Mouse (Mus musculus) c-Kit-negative CD71-positive TER-119-positive erythroid progenitor cells, embryonic 14.5 days (primary cell): Measurements from ENCODE around the gene Lifr.

Source experiments
- DNase-seq: peaks from one replicate; pipeline ENCODE4 v3.0.0-alpha.2; 2013; ENCODE audit warnings: low read depth, low spot score

Gene Lifr

DNA sequence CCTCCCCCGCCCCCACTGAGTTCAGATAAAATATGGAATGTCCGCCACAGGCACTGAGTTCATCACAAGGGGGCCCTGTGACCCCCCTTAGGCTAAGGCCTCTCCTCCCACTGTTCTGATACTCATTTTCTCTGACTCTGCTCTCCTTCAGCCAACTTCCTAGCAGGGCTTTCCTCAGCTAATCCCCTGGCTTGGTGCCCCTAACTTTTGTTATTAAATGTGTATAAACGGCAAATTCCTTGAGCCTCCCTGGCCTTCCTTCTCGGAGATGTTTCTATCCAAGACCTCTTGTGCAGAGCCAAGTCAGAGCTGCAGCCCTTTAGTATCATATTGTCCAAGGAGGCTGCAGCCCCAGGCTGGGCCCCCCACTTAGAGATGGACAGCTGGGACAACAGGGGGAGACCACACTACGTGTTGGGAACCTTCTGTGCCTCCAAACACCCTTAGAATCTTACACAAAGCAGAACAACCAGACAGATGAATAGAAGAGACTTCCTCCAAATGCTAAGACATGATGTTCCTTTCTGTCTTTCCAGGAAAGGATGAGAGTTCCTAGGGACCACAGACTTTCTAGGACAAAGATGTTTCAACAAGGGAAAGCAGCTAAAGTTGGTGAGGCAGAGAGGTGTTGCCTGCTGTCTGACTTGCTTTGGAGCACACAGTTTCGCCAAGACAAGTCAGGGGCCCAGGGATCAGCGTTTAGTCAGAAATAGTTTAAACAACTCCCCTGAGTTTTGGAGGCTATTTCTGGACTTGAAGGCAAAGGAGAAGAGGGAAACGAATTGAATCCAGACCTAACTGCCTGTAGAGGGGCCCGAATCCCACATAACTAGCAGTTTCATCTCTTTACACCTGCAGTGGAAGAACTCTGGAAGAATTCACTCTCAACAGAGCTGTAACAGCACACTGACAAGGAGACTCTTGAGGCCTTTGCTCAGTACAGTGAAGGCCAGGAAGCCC is 111.3 kb downstream of the Lifr start:
- no peak for DNase-seq

DNA sequence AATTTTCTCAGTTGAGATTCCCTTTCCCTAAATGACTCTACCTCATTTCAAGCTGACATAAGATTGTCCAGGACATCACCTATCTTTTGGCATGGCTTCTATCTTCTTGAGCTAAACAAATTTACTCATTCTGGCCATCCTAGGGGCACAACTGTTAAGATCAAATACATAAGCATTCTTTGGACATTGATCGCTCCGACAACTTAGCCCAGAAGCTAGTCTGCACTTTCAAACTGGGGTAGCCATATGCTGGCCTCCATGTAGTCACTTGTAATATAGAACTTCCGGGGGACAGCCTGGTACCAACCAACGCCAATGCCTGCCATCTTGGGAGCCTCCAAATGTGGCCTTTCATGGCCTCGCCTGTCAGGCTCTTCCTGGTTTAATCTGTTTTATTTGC is 112.6 kb downstream of the Lifr start:
- DNase-seq = no peak

DNA sequence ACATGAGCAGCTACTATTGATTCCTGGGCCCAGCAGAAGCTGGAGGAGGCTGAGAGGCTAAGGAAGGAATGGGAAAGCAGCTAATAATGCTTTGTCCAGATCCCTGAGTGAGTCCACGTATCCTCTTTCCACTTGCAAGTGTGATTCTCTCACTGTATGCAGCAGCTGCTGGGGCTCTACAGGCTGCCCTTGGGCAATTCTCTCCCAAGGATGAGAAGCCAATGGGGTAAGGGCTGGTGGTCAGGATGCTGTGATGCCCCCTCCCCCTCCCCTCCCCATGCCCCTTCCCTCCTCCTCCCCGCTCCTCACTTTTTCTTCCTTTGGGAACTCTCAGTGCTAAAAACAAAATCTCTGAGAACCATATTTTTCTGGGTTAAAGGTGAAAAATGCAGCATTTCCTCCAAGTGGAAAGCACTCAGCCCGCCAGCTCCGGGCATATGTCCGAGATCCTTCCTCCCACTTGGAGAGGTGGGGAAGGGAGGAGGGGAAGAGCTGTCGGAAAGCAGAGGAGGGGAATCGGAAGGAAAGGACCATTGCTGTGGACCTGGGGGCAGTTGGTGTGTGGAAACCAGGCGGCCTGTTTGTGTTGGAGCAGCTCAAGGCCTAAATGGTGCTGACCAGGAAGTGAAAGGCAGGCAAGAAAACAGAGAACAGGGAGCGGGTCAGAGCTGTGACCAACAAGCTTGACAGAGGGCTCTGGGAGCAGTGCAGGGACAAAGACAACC is 113.4 kb downstream of the Lifr start:
- no peak for DNase-seq

DNA sequence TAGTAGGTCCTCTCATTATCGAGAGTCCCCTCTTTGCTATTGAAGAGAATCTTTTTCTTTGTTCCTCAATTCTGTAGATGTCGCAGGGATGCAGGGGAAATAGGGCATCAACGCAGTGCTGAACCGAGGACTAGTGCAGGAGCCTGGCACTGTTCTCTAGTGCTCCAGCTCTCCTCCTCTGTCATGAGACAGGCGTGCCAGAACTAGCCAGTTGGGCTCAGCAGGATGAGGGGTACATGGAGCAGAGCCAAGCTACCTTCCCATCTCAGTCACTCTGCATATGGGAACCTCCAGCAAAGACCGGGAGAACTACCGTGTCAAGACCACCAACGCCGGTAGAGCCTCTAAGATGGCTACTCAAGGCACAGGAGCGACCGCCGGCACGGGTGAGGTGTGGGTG is 114.5 kb downstream of the Lifr start:
- no peak for DNase-seq

DNA sequence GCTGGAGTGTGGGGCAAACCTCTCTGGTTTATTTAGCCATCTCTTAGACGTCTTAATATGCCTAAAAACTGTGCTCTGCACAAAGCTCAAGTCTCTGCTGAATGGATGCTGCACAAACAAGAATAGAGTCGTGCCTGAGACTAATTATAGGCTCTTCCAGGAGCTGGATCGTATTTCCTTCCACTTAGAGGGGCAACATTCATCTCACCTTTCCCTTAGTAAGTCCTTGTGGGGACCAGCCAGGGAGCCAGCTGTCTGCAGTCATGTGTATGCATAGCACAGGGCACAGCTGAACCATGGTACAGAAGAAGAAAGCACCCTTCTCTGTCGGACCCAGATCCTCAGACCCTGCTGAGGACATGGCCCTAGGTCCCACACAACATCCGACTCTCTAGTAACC is 115.7 kb downstream of the Lifr start:
- no peak for DNase-seq

DNA sequence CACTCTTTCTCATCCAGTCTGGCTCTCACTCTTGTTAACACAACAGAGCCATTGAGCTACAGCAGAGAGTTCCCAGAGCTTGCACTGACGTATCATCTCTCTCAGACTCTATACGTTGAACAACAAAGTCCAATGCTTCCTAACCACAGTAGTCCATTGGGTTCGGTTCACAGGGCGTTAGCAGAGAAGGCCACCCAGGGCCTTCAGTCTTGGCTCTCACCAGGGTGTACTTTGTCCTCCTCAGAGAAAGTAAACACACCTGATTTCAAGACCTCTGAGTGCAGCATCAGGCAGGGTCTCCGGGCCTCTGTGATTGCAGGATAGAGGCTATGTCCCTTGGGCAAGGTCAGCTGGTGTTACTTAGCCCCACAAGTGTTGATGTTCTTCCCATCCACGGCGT is 116.9 kb downstream of the Lifr start:
- no peak for DNase-seq

DNA sequence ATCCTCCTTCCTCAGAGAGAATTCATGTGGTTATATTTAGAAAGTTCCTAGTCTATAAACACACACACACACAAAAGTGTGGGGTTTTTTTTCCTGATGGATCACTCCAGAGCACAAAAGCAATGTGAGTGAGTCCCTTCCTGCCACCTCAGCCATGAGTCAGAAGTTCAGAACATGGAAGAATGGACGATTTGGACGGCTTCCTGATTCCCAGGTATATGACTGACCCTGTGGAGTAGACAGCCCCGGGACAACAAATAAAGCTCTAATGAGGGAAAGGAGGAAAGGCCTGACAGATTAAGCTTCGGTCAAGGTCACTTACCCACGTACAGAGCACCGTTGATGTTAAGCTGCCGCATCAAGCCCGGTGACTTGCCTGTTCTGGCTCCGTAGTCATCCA is 117.8 kb downstream of the Lifr start:
- DNase-seq = no peak

DNA sequence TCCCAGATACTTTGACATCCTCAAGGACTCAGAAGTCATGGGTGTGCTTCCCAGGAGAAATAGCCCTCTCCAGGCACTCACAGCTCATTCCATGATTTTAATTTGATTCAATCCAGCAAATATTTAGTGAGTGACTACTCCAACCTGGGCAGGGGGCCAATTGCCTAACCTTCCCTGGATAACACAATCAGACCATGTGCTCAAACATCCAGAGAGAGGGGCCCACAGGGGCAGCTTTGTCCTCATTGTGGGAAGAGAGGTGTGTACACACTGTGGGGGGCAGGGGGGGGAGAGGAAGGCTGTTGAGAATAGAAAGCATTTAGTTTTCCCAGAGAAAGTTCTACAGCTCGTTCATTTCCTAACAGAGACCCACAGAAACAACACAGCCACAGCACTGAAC is 123.3 kb downstream of the Lifr start:
- no peak for DNase-seq

DNA sequence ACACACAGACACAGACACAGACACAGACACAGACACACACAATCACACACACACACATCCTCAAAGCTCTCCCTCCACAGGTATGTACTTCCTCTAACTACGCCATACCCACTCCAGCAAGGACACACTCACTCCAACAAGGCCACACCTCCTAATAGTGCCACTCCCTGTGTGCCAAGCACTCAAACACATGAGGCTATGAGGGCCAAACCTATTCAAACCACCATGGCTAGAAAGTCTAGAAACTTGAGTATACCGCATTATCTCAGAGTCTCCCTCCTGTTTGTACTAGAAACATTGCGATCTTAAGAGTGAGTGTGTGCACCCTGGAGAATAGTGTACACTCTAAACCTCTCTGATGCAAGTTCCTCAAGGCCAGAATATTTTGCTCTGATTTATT is 125.4 kb downstream of the Lifr start:
- DNase-seq = no peak

DNA sequence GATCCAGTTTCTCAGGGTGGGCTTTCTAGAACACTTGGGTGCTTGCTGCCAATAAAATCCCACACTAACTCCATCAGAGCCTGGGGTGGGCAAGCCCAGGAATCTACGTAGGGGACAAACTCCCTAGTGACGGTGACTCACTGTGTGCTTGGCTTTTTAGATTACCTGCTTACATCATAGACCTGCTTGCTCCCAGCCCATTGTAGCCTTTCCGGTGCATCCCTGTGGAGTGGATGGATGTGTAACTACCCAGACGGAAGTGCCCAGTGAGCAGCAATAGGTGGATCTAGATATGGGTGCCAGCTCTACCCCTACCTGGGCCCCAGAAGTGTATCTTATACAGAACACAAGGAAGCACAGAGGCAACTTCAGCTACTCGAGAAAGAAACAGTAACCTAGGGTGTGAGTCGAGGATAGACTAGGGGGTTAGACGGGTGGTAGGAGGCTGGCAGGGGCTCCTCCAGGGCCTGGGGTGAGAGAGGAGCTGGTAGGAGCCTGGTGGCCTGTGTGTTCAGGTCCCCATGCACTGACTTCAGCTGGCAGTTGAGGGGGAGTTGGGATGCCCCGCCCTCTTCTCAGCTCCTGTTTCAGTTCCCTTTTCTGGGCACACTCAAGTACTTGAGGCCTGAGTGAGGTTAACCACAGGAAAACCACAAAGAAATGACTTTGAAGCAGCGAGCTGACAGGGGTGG is 126.3 kb downstream of the Lifr start:
- no peak for DNase-seq

DNA sequence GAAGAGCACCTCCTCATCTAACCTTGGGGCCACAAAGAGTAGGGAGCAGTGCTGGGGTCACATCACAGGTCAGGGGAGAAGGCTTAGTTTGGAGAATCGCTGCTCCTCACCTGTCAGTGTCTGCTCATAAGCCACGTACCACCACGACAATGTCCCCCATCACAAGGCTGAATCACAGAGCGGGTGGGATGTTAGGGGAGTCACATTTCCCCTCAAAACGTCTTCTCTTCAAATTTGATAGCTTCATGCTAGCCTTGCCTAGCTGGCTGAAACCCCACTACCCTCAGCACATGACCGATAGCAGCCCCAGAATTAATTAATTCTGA is 126.8 kb downstream of the Lifr start:
- DNase-seq = no peak

DNA sequence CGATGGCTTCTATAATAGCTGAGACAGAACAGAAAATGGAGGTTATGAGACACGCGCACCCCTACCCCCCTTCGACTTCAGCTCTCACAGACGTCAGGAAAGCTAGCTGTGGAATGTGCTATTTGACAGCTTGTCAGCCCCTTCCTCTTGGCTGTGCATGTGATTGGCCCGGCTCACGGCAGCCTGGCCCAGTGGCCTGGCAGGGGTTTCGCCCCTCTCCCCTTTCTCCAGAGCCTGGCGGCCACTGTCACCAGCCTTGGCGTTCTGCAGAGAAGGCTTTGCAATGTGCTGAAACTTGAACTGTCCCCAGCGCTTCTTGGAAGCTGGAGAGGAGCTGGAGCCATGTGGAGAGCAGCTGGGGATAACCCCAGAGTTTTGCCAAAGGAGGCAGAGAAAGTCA is 132.4 kb downstream of the Lifr start:
- DNase-seq = no peak

DNA sequence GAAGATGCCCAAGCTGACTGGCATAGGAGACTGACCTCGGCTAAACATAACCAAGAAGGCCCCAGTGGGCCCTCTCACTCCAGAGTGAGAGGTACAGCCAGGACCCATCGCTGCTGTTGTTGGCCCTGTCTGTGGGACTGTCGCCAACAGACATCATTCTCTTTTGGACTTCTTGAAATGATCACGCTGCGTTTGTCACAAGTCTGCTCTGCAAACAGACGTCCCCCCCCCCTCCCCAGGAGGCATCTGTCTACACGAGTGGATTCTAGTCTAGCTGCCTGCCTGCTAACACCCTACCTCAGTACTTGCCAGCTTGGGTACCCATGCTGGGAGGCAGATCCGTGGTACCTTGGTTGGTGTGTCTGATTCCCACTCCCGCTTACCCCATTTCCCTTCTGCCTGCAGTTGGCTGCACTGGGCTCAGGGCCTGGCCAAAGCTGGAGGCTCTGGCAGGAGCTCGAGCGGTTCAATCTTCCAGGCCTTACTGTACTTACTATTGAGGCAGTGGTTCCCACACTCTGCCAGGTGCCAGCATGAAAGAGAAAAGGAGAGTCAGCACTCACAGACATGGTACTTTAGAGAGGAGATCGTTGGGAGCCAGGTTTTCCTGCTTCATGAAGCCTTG is 133.8 kb downstream of the Lifr start:
- no peak for DNase-seq

DNA sequence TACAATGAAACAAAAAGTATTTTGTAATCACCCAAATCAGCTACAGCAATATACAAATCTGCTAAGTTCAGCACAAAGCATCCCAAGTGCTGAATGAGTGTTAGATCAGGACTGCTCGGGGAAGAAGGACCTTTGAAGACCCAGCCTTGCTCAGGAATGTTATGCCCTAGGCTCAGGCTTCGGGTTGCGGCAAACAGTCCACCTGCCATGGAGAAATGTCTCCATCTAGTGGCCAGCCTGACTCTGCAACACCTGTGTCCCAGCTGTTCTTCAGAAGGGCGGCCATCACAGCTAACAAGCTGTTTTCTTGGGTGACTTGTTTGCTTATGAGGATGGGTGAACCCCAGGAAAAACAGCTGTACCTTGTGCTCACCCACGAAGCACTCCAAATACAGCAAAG is 135.8 kb downstream of the Lifr start:
- DNase-seq = no peak

DNA sequence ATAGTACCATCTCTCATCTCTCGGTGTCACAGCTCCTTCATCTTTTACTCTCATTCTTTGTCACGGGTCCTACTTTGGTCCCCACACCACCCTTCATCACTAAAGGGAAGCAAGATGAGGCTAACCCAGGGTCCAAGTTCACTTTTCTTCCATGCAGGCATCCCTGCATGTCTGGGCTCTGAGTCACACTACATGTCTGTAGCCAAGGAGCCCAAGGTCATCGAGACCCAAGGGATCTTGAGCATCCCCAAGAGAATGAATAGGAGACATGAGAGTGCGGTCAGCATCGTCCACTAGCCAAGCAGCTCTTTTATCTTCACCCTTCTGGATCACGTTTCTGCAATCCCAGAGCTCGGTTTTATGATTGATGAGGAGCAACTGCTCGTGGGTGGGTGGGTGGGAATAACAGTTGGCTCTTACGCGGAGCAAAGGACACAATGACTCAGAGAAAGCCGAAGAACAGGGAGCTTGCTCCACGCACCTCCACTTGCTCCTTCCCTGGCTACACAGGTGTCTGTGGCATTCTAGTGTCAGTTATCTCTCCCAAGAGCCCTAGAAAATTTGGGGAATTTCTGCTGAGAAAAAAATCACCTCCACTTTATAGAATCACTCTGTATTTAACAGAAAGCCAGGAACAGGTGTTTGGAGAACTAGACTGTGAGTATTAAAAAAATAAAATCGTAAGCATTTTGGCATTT is 143.1 kb downstream of the Lifr start:
- no peak for DNase-seq

DNA sequence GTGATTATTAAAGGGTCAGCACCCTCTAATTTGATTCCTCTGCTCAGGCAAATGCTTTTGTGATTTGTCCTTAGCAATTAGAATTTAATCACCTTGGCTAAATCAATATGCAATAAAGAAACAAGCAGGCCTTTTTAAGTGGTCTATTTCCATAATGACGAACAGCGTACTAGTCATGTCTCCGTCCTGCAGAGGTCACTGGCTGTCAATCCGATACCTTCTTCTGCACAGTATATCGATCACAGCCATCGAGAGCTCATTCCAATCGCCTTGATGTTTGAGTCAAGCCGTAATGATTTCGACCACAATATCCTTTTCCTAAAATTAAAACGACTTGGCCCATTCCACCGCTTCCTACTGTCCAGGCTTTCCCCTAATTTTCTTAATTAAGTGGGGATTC is 149.5 kb downstream of the Lifr start:
- DNase-seq = no peak

DNA sequence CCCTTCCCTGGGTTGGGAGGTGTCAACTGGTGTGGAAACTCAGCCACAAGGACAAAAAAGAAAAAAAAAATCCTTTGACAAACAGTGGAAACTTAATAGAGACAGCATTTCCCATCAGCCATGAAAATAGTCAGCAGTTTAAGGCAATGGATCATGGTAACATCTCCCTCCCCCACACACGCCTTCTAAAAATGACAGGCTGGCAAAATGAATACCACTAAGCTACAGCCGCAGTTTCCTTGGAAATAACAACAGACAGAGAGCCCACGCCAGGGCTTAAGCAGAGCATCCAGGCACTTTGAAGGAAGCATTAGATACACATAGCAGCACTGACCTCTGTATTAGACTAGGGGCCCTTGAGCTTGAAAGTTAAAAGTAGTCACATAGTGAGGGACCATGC is 150.5 kb downstream of the Lifr start:
- DNase-seq = no peak

DNA sequence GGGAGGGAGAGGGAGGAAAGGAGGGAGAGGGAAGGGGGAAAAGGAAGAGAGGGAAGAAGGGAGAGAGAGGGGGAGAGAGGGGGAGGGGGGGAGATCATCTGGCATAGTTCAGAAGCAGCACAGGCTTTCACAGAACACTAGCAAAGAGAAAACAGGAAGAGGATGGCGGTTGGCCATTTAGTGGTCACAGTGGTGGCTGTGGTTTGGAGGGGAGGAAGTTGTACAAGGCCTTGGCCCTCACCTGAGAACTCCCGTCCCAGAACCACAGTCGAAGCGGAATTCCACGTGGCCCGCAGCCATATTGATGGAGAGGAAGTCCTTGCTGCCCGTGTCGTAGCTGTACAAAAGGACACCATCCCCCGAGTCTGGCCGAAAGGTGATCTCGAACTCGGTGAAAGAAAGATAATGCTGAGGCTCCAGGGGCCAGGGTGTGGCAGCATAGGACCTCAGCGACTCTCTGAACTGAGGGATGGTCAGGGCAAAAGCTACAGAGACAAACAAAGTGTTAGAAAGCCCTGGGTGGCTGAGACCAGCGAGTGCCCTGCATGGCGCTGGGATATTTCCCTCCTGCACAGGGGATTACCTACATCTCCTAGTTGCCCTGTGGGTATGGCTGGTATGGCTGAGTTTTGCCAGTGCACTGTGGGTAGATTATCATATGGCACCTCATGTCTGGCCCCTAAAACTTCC is 151.9 kb downstream of the Lifr start:
- no peak for DNase-seq
